Mouse (Mus musculus) heart, postnatal 36 days (tissue): ENCODE measurements at regions not wholly inside any gene's neighbourhood (a gene's known extent, or its start where the extent isn't known, plus 50 kb on each side); places are given as distances from the start of the nearest gene placed in this dataset.
"Not testable (repeated sequence)": the region's sequence is repeated elsewhere in the genome, so short reads cannot be mapped to it uniquely, and the experiment has no call there.

Experiments used
- DNase-seq, 2 experiments: peaks; one replicate each; pipeline ENCODE4 v3.0.0; 2021 to 2022
- intact Hi-C: fragments of 180-260 bp; cut with DNase I; formaldehyde crosslinking; loops from one replicate; pipeline ENCODE4 v1.15.1; 2025

DNA sequence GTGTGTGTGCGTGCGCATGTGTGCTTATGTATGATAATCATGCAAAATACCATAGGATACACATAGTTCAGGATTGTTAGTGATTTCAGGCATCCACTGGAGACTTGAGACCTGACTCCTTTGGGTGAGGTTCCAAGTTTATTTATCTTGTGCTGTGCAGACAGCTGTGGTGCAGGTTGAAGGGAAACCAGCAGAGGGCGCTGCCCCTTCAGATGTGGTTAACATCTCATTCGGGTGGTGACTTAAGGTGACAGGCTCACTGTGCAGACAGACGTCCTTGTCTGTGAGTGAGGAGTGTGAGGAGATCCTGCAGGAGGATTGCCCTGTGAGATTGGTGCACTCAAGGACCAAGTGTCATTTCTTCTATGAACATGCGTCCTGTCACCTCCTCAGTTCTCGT is 716.0 kb downstream of the Dad1 start:
- DNase-seq, intact Hi-C loops: not testable (repeated sequence)

DNA sequence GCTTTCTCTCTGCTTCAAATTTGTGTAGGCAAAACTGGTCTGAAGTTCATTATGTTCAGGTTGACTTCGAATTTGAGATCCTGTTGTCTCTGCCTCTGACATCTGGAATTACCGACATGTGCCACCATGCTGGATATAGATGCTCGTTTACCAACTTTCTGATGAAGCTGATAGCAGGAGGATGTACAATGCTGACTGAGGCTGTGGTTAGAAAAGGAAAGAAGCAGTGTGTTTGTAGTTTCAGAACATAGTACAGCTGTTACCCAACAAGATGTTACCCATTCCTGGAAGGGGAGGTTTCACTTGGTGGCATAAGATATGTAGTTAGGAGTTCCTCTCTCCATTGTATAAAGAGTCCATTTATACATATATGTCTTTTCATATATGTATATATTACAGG is 730.5 kb downstream of the Dad1 start:
- DNase-seq, intact Hi-C loops: not testable (repeated sequence)

DNA sequence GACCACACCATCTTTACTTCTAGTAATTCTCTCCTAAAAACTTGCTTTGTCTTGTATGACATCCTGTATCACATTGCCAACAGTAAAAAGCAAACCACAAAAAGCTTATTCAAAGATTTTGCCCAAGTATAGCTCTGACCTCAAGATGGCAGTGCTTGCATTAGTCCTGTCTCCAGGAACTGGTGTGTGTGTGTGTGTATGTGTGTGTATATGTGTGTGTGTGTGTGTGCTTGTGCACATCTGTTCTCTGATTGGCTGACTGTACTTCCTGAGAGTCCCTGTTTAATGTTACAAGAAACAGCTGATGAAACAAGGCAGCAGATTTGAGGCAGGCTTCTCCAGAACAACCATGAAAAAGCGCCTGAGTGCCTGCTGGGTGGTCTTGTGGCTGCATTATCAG is 735.0 kb downstream of the Dad1 start:
- intact Hi-C loops, DNase-seq: not testable (repeated sequence)

DNA sequence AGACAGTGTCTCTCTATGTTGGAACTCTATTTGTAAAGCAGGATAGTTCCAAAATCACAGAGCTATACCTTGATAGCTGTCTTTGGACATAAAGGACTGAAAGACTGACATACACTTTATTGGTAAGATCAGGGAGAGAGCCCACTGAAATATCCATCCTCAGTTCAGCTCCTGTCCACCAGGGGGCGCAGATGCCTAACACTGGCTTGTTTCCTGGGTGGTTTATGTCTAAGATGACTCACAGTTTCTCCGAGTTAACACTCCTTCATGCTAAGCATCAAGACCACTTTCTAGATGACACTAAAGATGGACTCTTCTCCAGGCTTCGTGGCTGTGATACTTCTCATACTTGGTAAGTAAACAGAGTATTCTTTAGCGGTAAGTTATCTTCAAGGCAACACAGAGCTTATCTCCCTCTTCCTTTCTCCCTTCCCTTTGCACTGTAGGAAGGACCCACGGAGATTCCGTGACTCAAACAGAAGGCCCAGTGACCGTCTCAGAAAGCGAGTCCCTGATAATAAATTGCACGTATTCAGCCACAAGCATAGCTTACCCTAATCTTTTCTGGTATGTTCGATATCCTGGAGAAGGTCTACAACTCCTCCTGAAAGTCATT is 737.2 kb downstream of the Dad1 start:
- intact Hi-C loops, result not testable (repeated sequence)

DNA sequence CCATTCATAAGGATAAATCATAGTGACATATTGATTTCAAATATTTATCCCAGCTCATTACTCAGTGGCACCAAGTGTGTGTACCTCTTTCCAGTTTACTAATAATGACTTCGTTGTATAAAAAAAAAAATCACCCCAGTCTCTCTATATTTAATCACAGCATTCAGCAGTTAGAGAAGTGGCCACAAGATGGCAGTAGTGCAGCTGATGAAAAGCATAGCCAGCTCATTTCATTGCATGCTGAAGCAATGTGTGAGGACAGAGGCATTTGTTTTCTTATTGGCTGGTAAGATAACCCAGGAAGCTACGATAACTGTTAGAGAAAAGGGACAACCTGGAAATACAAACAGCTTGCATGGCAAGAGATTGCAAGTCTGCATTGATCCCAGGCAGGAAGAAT is 748.5 kb downstream of the Dad1 start:
- peak in 1 of 2 experiments; percentile 5 for DNase-seq
- intact Hi-C loops, result not testable (repeated sequence)

More for the DNA sequence above, 737.2 kb downstream of the Dad1 start:
- not testable (repeated sequence) for DNase-seq

DNA sequence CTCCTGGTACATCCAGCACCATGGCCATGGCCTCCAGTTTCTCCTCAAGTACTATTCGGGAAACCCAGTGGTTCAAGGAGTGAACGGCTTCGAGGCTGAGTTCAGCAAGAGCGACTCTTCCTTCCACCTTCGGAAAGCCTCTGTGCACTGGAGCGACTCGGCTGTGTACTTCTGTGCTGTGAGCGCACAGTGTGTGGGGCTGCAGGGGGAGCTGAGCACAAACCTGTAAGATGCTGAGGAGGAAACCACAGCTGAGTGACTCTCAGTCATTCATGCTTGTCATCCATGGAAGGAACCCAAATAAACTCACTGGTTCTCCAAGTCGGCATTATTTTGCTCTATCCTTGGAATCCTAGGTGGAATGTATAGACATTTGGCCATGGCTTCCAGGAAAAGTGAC is 765.5 kb downstream of the Dad1 start:
- DNase-seq, intact Hi-C loops: not testable (repeated sequence)

DNA sequence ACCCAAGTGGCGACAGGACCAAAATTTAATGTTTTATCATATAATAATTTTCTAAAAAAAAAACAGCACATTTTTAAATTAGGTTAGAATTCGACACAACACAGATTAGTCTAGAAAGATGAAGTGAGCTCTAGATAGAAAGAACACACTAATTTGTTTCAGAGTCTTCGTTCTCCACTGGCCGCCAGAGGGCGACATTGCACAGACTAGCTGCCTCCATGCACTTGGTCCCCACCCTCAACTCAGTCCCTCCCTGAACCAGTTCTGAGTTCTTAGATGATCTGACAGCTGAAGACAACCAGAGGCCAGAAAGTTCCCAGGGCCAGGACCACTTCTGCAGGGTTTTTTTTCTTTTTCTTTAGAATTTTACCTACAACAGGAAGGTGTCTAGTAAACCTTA is 766.3 kb downstream of the Dad1 start:
- DNase-seq, intact Hi-C loops: not testable (repeated sequence)

DNA sequence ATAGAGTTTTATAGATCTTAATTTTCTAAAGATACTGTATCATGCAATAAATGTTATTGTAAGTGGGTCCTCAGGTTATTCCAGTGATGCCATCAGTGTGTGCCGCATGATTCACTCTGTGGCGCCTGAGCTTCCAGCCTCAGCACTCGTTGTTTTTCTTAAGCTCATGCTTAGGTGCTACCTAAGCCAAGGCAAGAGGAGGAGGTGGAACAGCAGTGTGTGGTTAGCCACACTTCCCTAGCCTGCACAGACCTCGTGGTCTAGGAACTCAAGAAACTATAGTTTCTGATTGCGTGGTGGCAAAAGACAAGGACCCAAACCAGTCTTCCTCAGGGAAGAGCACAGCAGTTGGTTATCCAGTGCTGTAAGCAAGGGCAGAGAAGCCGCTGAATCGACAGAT is 779.7 kb downstream of the Dad1 start:
- DNase-seq, intact Hi-C loops: not testable (repeated sequence)

DNA sequence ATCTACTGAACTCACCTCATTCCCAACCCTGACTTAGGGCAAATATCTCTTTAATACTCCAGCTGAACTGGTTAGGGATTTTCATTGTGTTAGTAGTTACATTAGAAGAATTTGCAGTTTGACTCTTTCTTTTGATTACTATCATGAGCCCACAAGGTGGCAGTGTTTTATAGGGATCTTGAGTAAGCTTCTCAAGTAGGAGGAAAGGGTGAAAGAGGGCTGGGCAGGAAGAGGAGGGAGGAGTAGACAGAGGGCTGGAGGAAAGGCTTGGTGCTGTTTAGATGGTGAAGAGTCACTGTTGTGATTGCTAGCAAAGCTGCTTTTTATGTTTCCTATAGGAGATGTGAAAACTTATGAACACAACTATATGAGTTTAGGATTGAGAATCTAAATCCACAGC is 793.1 kb downstream of the Dad1 start:
- DNase-seq, intact Hi-C loops: not testable (repeated sequence)

DNA sequence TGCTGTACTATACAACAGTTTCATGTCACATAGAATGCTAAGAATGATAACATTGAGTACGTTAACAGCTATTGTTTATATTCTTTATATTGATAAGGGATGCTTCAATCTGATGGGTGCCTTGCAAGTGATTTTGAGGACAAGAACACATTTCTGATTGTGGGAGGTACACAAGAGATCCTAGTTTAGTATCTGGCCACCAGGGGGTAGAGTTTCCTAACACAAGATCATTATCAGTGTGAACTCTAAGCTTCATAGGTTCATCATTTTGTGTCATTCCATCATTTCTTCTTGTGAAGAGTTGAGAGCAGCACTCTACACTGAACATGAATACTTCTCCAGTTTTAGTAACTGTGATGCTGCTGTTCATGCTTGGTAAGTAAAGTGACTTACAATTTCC is 799.9 kb downstream of the Dad1 start:
- intact Hi-C loops, result no loop called here
- no peak for DNase-seq

DNA sequence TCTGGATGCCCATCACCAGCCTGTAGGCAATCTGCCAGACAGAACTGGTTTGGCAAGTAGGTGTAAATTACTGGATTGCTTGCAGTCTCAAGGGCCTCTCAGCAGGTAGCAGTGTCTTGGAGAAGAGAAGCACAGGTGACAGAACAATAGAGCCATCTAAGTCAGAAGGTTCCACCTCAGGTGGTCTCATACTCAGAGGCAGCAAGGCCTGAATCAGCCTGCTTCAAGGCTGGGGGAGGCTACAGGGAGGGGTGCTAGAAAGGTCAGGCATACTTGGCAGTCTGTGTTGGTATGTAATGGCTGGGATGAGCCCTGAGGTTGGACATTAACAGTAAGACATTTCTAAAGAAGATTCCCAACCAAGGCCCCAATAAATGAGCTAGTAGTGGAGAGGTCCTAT is 814.3 kb downstream of the Dad1 start:
- DNase-seq, intact Hi-C loops: not testable (repeated sequence)

DNA sequence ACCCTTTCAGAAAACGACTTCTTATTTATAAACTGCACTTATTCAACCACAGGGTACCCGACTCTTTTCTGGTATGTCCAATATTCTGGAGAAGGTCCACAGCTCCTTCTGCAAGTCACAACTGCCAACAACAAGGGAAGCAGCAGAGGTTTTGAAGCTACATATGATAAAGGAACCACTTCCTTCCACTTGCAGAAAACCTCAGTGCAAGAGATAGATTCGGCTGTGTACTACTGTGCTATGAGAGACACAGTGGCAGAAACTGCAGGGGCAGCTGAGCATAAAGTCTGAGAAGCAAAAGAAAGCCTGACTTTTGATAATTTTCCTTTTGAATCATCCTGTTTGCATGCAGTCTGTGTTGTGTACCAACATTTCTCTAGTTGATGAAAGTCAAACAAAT is 823.8 kb downstream of the Dad1 start:
- intact Hi-C loops, DNase-seq: not testable (repeated sequence)

DNA sequence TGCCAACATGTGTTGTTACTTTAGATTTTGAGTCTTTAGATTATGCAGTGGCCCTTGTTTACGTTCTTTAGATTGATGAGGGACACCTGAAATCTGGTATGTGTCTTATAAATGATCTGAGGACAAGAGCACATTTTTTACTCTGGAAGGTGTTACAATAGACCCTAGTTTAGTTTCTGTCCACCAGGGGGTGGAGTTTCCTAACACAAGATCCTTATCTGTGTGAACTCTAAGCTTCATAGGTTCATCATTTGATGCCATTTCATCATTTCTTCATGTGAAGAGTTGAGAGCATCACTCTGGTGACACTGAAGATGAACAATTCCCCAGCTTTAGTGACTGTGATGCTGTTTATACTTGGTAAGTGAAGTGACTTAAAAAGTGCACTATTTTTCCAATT is 825.5 kb downstream of the Dad1 start:
- intact Hi-C loops, DNase-seq: not testable (repeated sequence)

DNA sequence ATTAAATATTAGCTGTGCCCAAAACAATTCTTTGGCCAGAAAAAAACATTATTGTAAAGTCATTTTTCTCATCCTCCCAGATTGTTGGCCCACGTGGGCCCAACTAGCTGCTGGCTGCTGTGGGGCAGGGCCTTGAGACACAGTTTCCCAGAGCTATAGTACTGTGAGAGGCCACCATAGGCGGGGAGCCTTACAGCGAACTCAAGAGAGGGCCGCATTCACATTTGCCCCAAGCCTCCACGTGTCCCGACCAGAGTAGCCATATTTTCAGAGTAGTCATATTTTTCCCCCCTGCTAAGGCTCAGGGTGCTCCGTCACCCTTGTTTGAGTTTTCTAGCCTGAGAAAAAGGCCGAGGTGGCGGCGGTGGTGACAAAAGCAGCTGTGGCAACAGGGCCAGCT is 826.3 kb downstream of the Dad1 start:
- intact Hi-C loops, DNase-seq: not testable (repeated sequence)

DNA sequence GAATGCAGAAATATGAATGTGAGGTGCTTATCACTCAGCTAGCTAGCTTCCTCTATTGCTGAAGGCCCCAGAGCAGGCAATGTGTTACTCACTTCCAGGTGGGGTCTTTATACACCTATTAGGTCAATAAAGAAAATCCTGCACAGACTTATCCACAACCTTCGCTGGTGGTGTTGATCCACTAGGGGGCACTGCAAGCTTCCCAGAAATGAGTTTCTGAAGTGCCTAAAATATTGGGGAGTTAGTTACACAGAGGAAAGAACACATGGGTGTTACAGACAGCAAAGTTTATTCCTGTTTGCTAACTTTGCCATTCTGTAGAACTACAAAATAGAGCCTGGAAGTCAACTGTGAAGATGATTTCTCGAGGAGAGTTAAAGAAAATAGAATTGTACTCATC is 836.9 kb downstream of the Dad1 start:
- DNase-seq, intact Hi-C loops: not testable (repeated sequence)

DNA sequence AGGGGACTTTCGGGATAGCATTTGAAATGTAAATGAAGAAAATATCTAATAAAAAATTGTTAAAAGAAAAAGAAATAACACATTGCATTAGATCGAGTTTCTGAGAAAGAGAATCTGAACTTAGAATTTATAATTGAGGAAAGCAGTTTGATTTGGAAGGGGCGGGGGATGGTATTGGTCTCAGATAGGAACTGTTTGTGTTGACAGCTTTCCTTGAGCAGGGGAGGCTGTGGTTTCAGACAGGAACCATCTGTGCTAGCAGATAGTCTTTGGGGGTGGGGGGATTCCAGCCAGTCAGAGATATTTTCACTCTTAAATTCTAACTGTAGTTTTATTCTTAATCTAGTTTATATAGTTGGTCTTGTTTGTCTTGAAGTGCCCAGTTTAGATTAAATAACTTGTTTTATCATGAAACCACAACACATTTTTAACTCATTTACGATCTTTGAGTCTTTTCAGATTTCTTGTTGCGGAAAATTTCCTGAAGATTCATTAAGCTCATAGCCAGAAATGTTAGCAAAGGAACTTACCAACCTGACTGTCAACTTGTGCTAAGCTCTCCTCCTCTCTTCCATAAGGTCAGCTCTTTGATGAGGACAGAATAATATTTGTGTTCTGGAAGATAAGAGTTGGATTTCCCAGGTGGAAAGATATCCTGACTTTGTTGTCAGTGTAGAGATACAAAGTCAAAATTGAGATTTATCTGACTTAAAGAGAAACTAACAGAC is 846.2 kb downstream of the Dad1 start:
- DNase-seq, intact Hi-C loops: not testable (repeated sequence)

DNA sequence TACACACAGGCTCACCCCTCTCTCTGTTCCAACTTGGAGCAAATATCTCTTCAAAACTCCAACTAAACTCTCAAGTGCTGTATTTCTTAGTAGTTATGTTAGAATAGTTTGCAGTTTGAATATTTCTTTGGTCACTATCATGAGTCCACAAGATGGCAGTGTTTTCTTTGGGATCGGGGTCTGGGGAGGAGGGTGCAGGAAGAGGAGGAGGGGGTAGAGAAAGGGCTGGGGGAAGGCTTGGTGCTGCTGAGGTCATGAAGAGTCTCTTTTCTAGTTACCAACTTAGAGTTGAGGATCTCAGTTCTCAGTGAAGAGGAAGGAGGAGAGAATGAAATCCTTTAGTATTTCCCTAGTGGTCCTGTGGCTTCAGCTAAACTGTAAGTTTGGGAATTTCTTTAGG is 863.6 kb downstream of the Dad1 start:
- DNase-seq, intact Hi-C loops: not testable (repeated sequence)

DNA sequence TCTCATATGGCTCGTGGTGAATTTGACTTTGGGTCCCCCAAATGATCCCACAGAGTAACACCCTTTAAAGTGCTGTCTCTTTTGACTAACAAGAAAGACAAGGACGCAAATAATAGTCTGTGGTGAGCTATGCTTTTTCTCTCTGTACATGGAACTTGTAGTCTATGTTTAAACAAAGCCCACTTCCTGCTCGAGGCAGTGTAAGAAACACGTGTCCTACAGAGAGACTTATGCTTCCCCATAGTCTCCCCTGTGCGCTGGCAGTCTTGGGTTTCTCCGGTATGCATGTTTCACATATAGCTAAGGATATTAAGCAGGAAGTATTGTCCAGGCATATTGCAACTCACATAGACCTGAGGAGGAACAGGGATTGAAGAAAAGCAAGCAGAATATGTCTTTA is 879.0 kb upstream of the Olfr1507 start:
- intact Hi-C loops, result not testable (repeated sequence)

DNA sequence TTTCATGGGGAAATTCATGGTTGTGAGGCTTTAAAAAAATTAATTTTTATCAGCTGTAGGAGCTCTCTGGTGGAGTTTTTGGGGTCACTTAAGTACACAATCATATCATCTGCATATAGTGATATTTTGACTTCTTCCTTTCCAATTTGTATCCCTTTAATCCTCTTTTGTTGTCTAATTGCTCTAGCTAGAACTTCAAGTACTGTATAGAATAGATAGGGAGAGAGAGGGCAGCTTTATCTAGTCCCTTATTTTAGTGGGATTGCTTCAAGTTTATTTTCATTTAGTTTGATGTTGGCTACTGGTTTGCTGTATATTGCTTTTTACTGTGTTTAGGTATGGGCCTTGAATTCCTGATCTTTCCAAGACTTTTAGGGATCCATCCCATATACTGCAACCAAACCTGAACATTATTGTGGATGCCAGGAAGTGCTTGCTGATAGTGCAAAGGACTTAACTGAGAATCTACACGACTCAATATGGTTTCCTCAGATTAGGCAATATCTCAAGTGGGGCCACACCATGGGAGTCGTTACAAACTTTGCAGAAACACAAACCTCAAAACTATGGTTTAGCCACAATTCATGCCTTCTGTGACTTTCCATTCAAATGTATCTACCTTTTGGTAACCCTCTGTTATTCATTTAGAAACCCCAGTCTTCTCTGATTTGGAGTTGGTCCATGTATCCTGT is 878.4 kb upstream of the Olfr1507 start:
- DNase-seq, intact Hi-C loops: not testable (repeated sequence)

More for the DNA sequence above, 879.0 kb upstream of the Olfr1507 start:
- DNase-seq, result not testable (repeated sequence)

DNA sequence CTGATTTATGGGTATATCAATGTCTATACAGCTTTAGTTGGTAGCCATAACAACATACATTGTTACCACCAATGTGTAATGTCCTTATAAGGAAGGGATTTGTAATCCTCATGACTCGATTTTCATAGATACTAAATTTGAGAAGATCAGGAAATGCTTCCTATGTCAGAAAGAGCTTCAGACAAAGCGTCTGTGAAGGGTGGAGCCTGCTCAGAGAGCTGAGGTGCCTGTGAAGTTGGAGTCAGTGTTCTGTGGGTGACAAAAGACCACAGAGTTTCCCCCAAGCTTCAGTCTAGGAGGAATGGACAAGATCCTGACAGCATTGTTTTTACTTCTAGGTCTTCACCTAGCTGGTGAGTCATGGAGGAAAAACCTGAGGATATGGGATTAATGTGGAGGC is 874.2 kb upstream of the Olfr1507 start:
- intact Hi-C loops, result no loop called here
- DNase-seq, result no peak

DNA sequence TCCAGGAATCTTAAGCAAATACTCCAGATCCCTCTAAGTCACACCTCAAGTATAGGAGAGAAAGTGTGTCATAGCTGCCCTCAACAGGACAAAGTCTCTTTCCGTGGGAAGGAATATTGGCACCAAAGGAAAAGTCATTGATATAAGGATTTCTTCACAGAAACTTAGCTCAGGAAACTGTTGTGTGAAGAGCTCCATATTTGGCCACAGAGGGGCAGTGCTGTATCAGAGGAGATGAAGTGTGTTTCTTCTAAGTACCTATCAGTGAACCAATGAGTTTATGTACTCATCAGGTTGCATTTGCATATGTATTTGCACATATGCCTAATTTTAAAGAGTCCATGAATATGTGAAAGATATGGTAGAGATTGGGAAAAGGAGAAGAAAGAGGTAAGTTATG is 871.9 kb upstream of the Olfr1507 start:
- intact Hi-C loops, result not testable (repeated sequence)

More for the DNA sequence above, 871.9 kb upstream of the Olfr1507 start:
- DNase-seq, result not testable (repeated sequence)
